Mouse (Mus musculus) layer of hippocampus, adult 2 months (tissue): ENCODE results near the gene Mpzl1. TPM values are rescaled to one million over a fixed set of nuclear protein-coding genes. Genes with fewer than 3 reads are reported as not detected.

Source experiments
- DNase-seq, 2 experiments: peaks; one replicate each; pipeline ENCODE4 v3.0.0; 2022; ENCODE audit warnings: low spot score in 2 of 2
- H3K27ac ChIP-seq: fragments of 200-600 bp; 2 replicates; pipeline ENCODE4 v1.8.1; 2022
- H3K4me3 ChIP-seq: fragments of 200-600 bp; 2 replicates; pipeline ENCODE4 v1.8.1; 2022; ENCODE audit warnings: mild to moderate bottlenecking
- CTCF ChIP-seq: fragments of 200-600 bp; conservative IDR thresholded peaks from 2 replicates; pipeline ENCODE4 v1.8.1; 2022; ENCODE audit warnings: antibody characterized with exemption, mild to moderate bottlenecking, moderate library complexity
- total RNA-seq, 2 experiments: library from RNA; stranded (reverse); gene quantifications; 2 replicates each; pipeline ENCODE4 v1.2.3; 2021

The Mpzl1 gene
- total RNA-seq, 2 experiments from 2014 or later, result 30.6 to 38.5 TPM

DNA sequence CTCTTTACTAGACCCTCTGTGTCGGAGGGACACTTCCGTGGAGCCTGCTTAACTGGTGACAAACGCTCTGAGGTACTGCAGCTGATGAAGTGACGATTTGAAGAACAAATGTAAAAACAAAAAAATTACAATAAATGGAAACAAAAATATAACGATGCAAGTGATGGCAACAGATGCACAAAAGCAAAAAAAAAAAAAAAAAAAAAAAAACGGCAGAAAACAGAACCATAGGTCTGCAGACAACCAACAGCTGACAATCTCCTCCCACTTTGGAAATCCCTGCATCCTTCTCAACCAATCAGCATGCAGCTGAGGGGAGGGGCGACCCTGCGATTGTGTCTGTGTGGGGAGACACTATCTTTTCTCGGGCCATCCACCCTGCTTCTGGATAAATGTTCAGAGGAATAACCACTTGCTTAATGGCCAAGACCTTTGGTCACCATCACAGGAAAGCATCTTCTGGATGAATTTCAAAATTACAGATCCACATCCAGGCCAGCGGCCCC is 32.5 kb downstream of the Mpzl1 start:
- TF ChIP-seq CTCF, result no peak
- Histone ChIP-seq H3K27ac (no peak overlapping the region), H3K4me3 (no peak overlapping the region)
- no peak for DNase-seq

DNA sequence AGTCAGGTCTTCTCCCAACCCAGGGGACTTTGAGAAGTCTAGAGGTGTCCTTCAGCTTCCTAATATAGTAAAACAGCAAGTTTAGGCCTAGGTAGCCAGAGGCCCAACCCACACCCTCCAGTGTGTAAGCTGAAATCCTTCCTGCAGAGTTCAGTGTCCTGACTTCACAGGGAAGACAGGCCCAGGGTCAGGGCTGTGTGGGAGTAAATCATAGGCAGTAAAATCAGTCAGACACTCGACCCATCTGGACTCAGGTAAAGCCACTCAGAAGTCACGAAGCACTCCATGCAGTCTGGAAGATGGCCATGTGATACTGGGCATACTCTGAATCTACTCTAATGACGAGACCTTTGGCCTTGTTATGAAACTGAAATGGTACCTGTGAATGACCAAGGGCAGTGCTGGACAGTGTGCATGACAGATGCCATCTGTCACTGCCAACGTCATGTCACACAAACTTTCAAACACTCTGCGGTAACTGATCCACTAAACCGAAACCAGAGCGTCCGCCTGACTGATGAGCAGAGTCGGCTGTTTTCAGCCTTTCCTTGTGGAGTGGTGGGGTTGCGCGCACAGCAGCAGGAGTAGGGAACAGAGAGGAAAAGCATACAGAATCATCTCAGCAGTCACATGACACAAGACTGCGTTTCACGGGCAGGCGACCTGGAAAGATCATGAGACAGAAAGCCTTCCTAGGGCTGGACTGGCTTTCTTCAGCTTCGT is 39.5 kb downstream of the Mpzl1 start:
- no peak overlapping the region for H3K4me3 ChIP-seq
- no peak for TF ChIP-seq CTCF
- H3K27ac ChIP-seq, result no peak overlapping the region
- DNase-seq, result no peak

DNA sequence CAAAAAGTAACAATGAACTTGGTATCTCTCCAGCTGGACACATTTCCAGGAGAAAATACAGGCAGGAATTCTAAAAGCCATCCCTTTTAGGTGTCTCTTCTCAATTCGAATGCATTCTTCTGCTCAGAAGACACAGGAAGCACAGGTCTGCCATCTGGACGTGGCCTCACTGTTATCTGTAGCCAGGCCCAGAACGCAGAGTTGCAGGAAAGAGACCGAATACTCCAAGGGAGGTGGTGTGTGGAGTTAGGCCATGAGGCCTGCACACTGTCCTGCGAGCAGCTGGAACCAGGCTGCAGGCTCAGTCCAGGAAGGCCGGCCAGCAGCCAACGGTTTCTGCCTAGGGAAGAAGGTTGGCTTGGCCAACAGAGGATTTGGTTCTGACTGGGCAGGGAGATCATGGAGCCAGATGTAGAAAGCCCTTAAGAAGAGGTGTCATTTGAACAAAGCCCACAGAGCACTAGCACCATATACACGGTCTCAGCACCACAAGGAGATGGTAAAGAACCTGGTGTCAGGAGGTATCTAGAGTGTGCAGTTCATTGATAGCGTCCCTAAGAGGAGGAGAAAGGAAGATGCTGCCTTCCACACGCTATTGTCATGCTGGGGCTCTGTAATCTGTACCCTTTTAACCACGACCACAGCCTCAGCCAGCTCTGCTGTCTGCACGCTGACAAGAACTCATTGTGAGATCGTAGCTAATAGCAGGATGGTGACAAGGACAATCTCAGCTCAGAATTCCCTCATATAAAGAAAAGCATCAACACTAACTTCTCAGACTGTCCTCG is 41.8 kb downstream of the Mpzl1 start:
- no peak for DNase-seq
- H3K27ac ChIP-seq, result peak overlapping the region; percentile 43; the same call in 1 of the 2 replicates
- no peak for TF ChIP-seq CTCF
- H3K4me3 ChIP-seq, result no peak overlapping the region

DNA sequence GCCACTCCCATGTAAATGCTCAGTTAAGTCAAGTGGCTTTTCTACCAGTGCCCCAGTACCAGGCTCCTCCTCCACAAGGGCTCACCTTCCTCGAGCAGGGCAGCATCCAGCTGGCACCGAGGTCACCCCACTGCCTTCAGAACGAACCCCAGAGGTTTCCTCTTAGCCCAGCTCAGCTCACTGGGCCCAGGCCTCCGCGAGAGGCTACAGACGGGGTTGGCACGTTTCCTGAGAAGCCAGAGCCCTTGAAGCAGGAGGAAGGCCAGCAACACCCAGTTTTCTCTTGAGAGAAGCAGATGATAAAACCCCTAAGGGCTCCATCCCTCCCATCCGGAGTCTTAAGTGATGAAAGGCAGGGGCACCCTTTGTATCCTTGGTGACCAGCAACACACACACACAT is 43.6 kb downstream of the Mpzl1 start:
- Histone ChIP-seq H3K27ac (no peak overlapping the region), H3K4me3 (no peak overlapping the region)
- no peak for DNase-seq
- TF ChIP-seq CTCF, result no peak

DNA sequence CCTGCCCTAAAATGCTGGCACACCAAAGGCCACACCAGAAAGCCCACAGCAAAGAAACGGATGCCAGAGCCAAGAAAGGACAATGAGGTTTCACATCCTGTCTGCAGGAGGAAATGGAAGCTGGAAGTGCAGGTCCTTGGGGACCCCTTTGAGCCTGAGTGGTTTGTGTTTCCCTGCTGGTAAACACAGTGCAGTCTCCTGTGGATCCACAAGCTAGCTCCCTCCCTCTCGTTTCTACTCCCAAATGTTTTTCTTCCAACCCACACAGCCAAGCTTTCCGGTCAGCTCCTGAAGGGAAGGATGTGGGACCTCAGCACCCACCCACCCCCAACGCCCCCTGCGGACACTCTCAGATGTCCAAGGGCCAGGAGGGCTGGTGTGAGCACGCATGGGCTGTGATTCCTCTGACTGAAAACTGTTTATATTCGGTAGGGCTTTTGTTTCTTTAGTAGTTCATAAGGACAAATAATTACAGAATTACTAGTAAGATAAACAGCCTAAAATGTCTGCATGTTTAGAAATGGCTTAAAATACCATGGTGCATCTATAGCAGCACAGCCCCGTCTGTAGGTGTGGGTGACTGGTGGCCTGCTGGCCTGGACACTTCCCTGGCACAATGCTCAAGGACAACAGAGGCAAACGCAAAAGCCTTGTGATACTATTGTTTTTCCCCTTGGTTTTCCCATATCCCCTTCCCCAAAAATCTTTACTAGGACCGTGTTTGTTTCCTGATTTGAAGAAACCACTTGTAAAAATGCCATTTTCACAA is 44.9 kb downstream of the Mpzl1 start:
- peak overlapping the region; percentile 15; the same call in 1 of the 2 replicates for H3K27ac ChIP-seq

DNA sequence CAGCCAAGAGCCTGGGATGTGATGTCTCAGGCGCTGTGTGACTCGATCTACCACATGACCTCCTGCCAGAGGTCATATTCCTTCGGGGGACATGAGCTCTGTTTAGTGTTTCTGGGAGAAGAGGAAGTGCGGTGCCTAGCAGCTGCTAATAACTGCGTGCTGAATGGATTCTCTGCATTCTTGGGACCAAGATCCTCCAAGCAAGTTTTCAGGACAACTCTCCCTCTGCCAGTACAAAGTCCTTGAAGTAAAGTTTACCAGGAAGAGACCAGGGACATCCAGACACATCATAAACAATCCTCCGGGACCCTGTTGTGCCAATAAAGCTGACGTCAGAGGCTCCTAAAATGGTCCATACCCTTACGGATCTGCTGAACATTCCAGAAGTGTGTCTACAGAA is 46.5 kb downstream of the Mpzl1 start:
- no peak for DNase-seq
- no peak for TF ChIP-seq CTCF
- Histone ChIP-seq H3K27ac (peak overlapping the region; percentile 63; the same call in 1 of the 2 replicates), H3K4me3 (no peak overlapping the region)

More for the DNA sequence above, 44.9 kb downstream of the Mpzl1 start:
- no peak overlapping the region for H3K4me3 ChIP-seq
- TF ChIP-seq CTCF, result peak; percentile 39
- no peak for DNase-seq

DNA sequence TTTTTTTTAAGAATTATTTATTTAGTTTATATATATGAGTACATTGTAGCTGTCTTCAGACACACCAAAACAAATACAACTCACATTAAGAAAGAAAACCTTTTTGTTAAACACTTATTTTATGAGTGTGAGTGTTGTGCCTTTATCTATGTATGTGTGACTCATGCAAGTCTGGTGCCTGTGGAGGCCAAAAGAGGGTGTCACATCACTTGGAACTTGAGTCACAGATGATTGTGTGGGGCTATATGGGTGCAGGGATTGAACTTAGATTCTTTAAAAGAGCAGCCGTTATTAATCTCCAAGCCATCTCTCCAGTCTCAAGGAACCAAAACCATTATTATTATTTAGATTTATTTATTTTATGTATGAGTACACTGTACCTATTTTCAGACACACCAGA is 48.0 kb downstream of the Mpzl1 start:
- no peak for DNase-seq
- no peak overlapping the region for H3K27ac ChIP-seq
- H3K4me3 ChIP-seq, result no peak overlapping the region
- no peak for TF ChIP-seq CTCF

DNA sequence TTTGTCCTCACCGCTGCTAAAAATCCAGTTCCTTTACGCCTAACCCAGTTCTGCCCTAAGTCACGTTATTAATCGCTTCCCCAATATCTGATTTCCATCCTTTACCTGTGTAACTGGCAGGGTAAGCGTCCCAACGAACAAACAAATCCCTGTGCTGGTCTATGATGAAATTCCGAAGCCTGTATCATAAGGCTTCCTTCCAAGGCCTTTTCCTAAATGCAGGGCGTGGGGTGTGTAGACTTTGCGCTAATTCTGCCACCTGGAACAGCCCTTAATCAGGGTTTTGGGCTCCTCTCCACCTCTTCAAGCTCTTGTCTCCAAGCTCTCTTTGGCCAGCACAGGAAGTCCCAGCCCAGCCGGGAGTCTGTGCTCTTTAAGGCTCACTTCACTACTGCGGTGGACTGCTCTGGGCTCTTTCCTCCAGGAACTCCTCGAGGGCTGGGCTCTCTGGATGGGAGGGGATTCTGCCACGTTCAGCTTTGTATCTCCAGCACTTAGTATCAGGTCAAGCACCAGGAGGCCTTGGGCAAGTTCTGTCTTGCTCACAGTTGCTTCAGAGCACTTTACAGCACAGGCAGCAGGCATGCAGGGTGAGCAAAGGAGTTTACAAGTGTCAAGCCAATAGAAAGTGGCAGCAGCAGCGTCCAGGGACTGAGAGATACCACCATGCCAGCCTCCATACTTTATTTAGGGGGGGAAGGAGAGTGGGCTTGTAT is 48.8 kb downstream of the Mpzl1 start:
- TF ChIP-seq CTCF, result no peak
- DNase-seq, result no peak
- no peak overlapping the region for H3K4me3 ChIP-seq
- peak overlapping the region; percentile 32; the same call in 1 of the 2 replicates for H3K27ac ChIP-seq

DNA sequence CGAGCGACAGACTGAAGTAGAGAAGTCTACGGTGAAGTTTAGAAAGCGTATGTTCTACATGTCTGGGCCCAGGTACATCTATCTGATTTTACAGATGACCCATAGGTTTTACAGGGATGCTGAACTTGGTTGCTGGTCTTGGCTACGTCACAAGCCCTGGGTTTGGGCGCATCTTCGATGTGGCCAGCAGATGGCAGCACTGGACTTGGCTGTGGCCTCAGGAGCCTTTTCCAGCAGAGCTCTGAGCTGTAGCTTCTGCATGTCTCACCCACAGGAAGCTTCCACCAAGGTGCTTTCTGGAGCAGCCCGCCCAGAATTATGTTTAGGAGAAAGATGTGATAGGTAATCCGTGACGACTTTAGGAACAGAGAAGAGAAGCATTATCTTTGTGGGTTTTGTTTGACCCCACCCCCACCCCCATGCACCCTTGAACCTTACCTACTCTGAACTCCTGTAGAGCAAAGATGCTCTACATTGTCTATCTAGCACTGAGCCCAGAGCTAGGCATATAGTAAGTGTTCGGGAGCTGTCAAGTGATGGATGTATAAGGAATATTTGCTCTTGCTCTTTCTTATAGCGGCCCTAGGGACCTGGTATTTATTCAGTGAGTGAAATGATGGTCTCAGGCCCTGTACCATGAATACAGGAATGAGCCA is 50.7 kb downstream of the Mpzl1 start:
- peak; percentile 89 to 90 for DNase-seq
- Histone ChIP-seq H3K4me3 (no peak overlapping the region), H3K27ac (no peak overlapping the region)
- peak; percentile 95 for TF ChIP-seq CTCF

DNA sequence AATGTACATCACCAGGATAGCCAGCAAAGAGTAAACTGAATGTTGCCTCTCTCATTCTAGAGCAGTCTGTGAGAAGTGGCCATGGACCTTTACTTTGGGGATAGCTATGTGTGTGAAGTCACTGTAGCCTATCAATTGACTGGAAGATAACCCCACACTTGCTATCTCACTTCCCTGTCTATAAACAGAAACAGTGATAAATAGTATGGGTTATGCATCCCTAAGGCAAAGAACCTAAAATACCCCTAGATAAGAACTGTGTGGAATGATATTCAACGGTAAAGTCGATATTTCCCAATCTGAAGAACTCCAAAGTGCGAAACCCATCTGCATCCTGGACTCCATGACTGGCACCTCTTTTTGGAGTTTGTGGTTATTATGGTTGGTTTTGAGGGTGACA is 53.1 kb downstream of the Mpzl1 start:
- no peak for DNase-seq
- no peak for TF ChIP-seq CTCF
- Histone ChIP-seq H3K27ac (no peak overlapping the region), H3K4me3 (no peak overlapping the region)

DNA sequence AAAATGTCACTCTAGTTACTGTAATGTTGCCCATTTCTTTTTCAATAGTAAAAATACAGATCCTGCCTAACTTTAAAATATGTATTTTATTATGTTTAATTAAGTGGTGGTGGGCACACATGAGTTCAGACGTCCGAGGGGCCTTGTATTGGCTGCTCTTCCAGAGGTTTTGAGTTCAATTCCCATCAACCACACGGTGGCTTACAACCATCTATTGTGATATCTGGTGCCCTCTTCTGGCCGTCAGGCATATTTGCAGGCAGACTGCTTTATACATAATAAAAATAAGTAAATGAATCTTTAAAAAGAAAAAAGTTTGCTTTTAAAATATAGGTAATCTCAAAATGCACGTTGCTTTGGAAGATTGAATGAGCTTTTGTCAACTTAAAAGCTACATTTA is 55.0 kb downstream of the Mpzl1 start:
- peak; percentile 76 for TF ChIP-seq CTCF
- no peak for DNase-seq
- H3K27ac ChIP-seq, result no peak overlapping the region
- H3K4me3 ChIP-seq, result no peak overlapping the region
